Mouse (Mus musculus) liver (tissue): ENCODE data around the gene Gm8994.

Experiments
- DNase-seq: peaks from one replicate; pipeline ENCODE4 v3.0.0-alpha.2; 2020; ENCODE audit warnings: mixed read lengths

The Gm8994 gene

DNA sequence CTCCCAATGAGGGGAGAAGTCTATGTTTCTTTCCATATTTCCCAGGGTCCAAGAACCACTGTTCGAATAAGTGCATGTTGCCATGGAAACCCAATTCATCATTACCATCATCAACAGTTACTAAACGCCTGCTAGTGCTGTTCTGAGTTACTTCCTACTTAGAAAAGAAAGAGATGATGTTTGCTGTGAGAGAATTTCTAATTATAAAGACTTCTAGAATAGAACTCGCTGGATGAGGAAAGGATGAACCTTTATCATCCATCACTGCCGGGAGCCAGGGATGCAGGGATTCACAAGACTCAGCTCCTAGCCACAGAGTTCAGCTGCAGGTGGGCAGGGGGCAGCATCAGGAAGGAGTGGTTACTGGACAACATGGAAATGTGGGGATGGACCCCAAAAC lies 36.7 kb downstream of the Gm8994 start:
- no peak for DNase-seq

DNA sequence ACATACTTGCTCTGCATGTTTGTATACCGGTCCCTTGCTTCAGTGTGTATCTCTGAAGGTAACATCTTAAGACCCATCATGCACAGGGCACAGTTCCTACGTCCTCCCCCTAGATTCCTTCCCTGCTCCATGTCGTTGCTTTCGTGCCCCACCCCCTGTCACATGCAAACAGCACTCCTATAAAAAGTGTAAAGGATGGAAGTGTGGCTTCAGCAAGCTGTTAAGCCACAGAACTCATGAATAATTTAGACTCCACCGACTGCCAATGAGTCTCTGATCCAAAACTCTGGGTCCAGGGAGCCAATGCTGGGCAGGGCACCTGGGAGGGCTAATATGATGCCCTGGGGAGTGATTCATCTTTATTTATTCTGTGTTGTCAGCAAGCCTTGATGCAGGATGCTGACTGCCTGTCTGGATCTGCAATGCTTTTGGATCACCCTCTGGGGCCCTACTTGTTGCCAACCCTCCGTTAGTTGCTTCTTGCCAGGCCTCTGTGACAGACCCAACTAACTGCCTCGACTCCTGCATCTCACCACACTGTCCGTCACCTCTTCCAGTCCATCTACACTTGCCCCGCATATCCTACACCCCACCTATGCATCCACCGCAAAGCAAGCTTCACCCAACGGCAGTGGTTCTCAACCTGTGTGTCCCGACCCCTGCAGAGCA lies 37.2 kb downstream of the Gm8994 start:
- no peak for DNase-seq

DNA sequence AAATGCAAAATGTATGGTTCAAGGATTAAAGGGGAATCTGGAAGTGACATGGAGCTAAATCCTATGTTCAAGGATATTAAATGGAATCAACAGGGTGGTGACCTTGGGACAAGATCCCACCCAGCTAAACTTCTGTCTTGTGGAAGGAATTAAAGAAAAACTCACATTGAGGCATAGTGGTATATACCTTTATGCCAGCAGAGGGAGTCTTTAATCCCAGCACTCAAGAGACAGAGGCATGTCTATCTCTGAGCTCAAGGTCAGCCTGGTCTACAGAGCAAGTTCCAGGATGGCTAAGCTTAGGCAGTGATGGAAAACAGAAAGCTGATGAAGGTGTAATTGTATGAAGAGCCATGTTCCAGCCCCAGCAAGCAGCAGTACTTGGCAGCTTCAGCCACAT lies 48.8 kb downstream of the Gm8994 start:
- no peak for DNase-seq
